Mouse (Mus musculus) E14TG2a.4 (cell line): ENCODE data around the gene A030014E15Rik.
"Not testable (repeated sequence)": the region's sequence is repeated elsewhere in the genome, so short reads cannot be mapped to it uniquely, and the experiment has no call there.

Experiments used
- H3K27me3 ChIP-seq: 2 replicates; pipeline ENCODE4 v1.6.1; 2014; ENCODE audit warnings: low read length, control low read depth; ENCODE audit not compliant: insufficient read depth
- H3K36me3 ChIP-seq: 2 replicates; pipeline ENCODE4 v1.6.1; 2014; ENCODE audit warnings: low read length, control low read depth; ENCODE audit not compliant: insufficient read depth
- H3K4me1 ChIP-seq: replicated peaks from 2 replicates; pipeline ENCODE4 v1.6.1; 2014; ENCODE audit warnings: low read depth, low read length, control low read depth
- H3K4me3 ChIP-seq: replicated peaks from 2 replicates; pipeline ENCODE4 v1.5.1; 2014; ENCODE audit warnings: mild to moderate bottlenecking, low read length
- H3K9me3 ChIP-seq: 2 replicates; pipeline ENCODE4 v1.6.1; 2014; ENCODE audit warnings: low read length, control low read depth
- CTCF ChIP-seq: conservative IDR thresholded peaks from 2 replicates; pipeline ENCODE4 v1.5.1; 2014; ENCODE audit warnings: low read length
- NANOG ChIP-seq: IDR thresholded peaks from 2 replicates; pipeline ENCODE4 v1.6.1; 2014; ENCODE audit warnings: borderline replicate concordance, low read length, mixed read lengths
- POU5F1 ChIP-seq: IDR thresholded peaks from 2 replicates; pipeline ENCODE4 v1.6.1; 2014; ENCODE audit warnings: low read length, borderline replicate concordance

The A030014E15Rik gene

DNA sequence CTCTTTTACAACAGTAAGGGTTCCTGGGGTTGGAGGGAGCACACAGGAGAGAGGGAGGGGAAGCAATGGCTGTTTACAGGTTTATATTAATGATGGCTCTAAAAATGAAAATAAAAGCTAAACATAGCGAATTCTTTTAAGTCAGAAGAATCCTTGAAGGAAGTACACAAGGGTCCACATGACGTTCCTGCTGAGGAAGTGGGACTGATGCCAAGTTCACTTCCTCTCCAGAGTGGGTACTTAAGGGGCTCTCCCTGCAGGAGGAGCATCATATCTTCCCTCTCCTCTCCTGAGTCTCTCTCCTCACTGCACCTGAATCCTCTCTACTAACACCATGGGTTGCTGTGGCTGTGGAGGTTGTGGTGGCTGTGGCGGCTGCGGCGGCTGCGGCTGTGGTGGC is at the start of gene A030014E15Rik:
TSS of gene A030014E15Rik (plus strand) at position 268 of the 400 bp plus-strand sequence.
- no peaks in the 10 kb centered on the region for H3K9me3 ChIP-seq
- H3K27me3 ChIP-seq: no peaks in the 10 kb centered on the region
- peak within 1 kb of the TSS; percentile 41 for H3K4me3 ChIP-seq
- H3K4me1 ChIP-seq: no peaks in the 10 kb centered on the region
- TF ChIP-seq CTCF (no peak), POU5F1 (no peak), NANOG (no peak)
- no peaks in the 10 kb centered on the region for H3K36me3 ChIP-seq

DNA sequence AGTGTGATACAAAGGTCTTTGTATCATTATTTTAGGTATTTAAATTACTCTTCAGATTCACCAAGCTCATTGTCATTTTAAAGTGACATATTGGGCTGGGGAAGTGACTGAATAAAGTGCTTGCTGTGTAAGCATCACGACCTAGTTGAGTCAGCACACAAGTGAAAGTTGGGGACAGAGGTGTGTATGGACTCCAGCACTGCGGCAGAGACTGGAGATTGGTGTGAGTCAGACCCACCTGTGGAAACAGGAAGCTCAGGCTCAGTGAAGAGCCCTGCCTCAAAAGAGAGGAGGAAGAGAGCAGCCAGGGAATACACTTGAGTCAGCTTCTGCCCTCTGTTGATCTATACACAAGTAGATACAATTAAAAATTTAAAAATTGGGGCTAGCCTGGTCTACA is 45.5 kb upstream of the A030014E15Rik start:
- TF ChIP-seq POU5F1 (no peak), NANOG (no peak), CTCF (no peak)
- Histone ChIP-seq H3K4me3 (no peak overlapping the region), H3K4me1 (peaks cover 9% of the 10 kb centered on the region), H3K36me3 (peaks cover 87% of the 10 kb centered on the region), H3K9me3 (no peaks in the 10 kb centered on the region), H3K27me3 (no peaks in the 10 kb centered on the region)

DNA sequence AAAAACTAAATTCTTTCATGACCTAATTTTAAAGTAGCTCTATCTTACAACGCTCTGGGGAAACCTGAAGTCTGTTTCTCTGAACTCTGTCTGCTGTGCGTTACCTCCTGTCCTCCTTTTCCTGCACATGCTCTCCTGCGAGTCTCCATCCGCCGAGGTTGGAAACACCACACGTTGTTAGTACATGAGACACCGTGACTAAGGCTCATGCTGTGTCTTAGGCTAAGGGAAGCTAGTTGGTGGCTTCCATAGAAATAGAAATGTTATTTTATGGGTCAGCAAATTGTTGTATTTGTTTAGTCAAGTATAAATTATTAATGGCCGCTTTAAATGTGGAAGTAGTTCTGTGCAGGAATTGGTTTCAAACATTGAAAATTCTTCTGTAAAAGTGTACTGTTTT is 44.5 kb upstream of the A030014E15Rik start:
- Histone ChIP-seq H3K9me3 (no peaks in the 10 kb centered on the region), H3K27me3 (no peaks in the 10 kb centered on the region), H3K36me3 (peaks cover 88% of the 10 kb centered on the region), H3K4me1 (peaks cover 6% of the 10 kb centered on the region), H3K4me3 (no peak overlapping the region)
- no peak for TF ChIP-seq NANOG
- no peak for TF ChIP-seq CTCF
- no peak for TF ChIP-seq POU5F1

DNA sequence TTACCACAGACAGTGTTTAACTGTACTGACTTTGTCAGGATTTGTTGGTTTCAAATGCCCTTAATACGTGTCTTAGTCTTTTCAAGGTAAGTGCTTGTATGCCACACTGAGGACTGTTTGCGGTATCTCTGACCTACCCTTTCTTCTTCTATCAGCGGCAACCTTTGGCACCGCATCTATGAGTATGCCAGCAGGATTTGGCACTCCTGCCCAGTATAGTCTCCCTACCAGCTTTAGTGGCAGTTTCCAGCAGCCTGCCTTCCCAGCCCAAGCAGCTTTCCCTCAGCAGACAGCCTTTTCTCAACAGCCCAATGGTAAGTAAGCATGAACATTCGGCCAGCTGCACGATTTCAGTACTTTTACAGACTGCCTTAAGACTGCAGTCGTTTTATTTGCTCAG is 31.4 kb upstream of the A030014E15Rik start:
- H3K4me3 ChIP-seq: no peak overlapping the region
- no peaks in the 10 kb centered on the region for H3K9me3 ChIP-seq
- no peaks in the 10 kb centered on the region for H3K27me3 ChIP-seq
- TF ChIP-seq CTCF (no peak), POU5F1 (no peak), NANOG (no peak)
- H3K36me3 ChIP-seq: peaks cover 92% of the 10 kb centered on the region
- H3K4me1 ChIP-seq: no peaks in the 10 kb centered on the region

DNA sequence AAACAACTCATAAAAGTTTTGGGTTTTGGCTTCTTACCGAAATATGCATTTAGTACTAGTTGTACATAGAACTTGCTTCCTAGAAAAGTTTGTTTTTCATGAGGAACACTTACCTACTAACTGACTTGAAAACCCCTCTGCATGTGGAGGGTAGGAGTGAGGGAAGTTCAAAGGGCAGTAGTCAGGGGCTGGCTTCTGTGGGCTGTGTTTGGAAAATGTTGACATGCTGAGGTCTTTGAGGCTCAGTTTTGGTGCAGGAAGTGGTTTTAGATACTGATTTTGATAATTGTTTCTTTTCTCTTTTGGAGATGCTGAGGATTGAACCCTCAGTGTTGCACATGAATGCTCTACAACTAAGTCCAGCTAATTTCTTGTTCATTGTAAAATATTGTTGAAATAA is 24.1 kb upstream of the A030014E15Rik start:
- Histone ChIP-seq H3K9me3 (no peaks in the 10 kb centered on the region), H3K4me1 (no peaks in the 10 kb centered on the region), H3K36me3 (peaks cover 84% of the 10 kb centered on the region), H3K27me3 (no peaks in the 10 kb centered on the region), H3K4me3 (no peak overlapping the region)
- TF ChIP-seq POU5F1 (no peak), NANOG (no peak), CTCF (no peak)

DNA sequence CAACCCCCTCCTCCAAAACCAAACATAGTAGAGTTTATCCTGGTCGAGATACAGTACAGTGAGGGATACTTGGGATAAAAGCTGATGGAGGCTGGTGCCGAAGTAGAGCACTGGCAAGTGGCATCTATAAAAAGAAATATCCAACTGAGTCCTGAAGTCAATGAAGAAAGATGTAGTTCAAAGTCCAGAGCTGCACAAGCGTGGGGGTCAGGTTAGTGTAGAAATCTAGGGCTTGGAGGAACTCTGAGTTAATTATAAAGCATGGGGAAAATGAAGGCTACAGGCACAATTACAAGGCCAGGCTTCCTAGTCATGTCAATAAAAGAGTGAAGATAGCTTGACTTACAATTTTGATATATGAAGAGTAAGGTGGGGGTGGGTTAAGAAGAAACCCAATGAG is 23.5 kb upstream of the A030014E15Rik start:
- Histone ChIP-seq H3K4me1 (no peaks in the 10 kb centered on the region), H3K4me3 (no peak overlapping the region), H3K27me3 (no peaks in the 10 kb centered on the region), H3K36me3 (peaks cover 79% of the 10 kb centered on the region), H3K9me3 (no peaks in the 10 kb centered on the region)
- no peak for TF ChIP-seq CTCF
- no peak for TF ChIP-seq NANOG
- no peak for TF ChIP-seq POU5F1

DNA sequence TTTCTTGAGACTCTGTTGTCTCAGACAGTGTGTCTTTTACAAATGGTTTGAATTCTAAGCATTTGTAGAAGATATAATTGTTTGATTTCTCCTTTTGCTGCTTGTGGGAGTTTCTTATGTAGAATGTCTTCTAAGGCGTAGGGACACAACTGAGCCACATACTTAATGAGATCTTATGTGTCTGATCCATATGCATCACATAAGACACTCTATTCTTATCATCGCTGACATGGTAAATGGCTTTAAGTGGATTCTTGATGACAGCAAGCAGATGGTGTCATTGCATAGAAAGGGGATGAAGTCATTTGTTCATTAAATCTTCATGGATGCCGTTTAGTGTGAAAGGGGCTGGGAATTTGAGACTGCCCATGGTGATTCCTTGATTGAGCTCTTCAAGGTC is 18.8 kb upstream of the A030014E15Rik start:
- TF ChIP-seq NANOG (no peak), POU5F1 (no peak), CTCF (no peak)
- no peaks in the 10 kb centered on the region for H3K27me3 ChIP-seq
- H3K36me3 ChIP-seq: peaks cover 34% of the 10 kb centered on the region
- H3K4me3 ChIP-seq: no peak overlapping the region
- no peaks in the 10 kb centered on the region for H3K4me1 ChIP-seq
- no peaks in the 10 kb centered on the region for H3K9me3 ChIP-seq

DNA sequence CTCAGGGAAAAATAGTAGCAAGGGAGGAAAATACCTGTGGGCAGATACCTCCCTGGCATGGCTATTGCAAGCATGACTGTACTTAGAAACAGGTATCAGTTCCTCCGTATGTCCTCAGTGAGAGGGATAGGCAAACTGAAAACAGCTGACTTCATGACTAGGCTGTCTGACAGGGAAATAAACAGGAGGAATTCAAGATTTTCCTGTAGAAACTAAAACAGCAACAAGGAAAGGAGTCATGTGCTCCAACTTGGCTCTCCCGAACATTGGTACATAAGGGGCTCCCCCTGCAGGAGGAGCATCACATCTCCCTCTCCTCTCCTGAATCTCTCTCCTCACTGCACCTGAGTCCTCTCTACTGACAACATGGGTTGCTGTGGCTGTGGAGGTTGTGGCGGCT is 11.7 kb upstream of the A030014E15Rik start, which contains the start of gene A030005L19Rik:
TSS of gene A030005L19Rik (plus strand) at position 301 of the 400 bp plus-strand sequence.
- Histone ChIP-seq H3K27me3 (no peaks in the 10 kb centered on the region), H3K9me3 (no peaks in the 10 kb centered on the region), H3K4me3 (no peak within 1 kb of the TSS), H3K36me3 (no peaks in the 10 kb centered on the region; the same call in 1 of the 2 replicates), H3K4me1 (no peaks in the 10 kb centered on the region)
- TF ChIP-seq CTCF: no peak
- no peak for TF ChIP-seq NANOG
- no peak for TF ChIP-seq POU5F1

DNA sequence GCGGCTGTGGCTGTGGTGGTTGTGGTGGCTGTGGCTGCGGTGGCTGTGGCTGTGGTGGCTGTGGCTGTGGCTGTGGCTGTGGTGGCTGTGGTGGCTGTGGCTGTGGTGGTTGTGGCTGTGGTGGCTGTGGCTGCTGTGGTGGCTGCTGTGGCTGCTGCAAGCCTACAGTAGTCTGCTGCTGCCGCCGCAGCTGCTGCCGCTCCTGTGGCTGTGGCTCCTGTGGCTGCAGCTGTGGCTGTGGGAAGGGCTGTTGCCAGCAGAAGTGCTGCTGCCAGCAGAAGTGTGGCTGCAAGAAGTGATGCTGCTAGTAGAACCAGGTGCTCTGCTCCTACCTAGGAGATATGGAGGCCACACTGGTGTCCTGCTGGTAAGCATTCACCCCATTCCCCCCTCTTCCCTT is 11.3 kb upstream of the A030014E15Rik start:
- not testable (repeated sequence) for H3K4me3 ChIP-seq, H3K9me3 ChIP-seq, H3K4me1 ChIP-seq, H3K36me3 ChIP-seq, H3K27me3 ChIP-seq

DNA sequence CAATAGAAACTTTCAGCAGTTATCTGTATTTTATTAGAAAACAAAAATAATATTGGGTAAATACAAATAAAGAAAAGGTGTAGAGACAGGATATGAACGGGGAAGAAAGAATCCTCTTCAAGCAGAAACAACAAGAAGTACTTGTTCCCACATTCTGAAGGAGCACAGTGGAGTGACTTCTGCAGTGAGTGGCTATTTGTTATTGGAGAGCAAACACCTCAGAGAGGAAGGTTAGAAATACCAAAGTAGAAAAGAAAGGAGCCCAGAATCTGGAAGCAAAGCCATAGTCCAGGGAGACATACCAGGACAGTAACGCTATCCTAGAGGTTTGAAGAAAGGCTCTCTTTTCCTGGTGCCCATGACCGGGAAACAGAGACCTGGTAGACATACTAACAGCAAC is 5.8 kb downstream of the A030014E15Rik start:
- H3K36me3 ChIP-seq, H3K4me1 ChIP-seq, H3K27me3 ChIP-seq, H3K4me3 ChIP-seq: not testable (repeated sequence)
- H3K9me3 ChIP-seq: peaks cover 34% of the 10 kb centered on the region

DNA sequence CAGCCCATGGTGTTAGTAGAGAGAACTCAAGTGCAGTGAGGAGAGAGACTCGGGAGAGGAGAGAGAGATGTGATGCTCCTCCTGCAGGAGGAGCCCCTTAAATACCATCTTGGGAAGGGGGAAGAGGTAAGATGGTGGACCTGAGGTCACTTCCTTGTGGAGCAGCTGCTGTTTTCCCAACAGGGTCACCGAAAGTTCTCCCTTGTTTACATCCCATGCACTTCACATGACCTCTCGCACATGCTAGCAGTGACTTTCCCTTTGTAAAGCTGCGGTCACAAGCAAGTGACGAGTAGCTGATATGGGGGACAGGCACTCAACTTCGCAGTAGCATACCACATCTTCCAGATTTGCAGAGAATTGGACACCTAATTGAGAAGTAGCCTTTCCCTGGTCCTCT is 6.6 kb downstream of the A030014E15Rik start, which contains the start of gene Gm6217:
TSS of gene Gm6217 (minus strand) at position 74 of the 400 bp plus-strand sequence.
- H3K4me1 ChIP-seq, H3K4me3 ChIP-seq, H3K36me3 ChIP-seq, H3K27me3 ChIP-seq: not testable (repeated sequence)
- peaks cover 41% of the 10 kb centered on the region for H3K9me3 ChIP-seq
